Mouse (Mus musculus): ENCODE results near the gene Slc10a6. TPM values are rescaled to one million over a fixed set of nuclear protein-coding genes. Genes with fewer than 3 reads are reported as not detected.

Gene Slc10a6
- polyA plus RNA-seq, 1 experiment, result not detected

GRCm38 (mm10) chr5:103624831-103625230 lies 4.4 kb downstream of the Slc10a6 start:
- no peak overlapping the region for H3K4me3 ChIP-seq (ENCODE audit: insufficient read depth, low read length)
- TF ChIP-seq POLR2A (IDR thresholded peaks at IDR 0.05; ENCODE audit: extremely low read depth, insufficient read depth, low read length), result no peak
- TF ChIP-seq CTCF (IDR thresholded peaks at IDR 0.05; ENCODE audit: extremely low read depth, insufficient read depth, low read length), result no peak
- H3K27ac ChIP-seq (ENCODE audit: insufficient read depth, low read length), result no peak overlapping the region
- H3K4me1 ChIP-seq (ENCODE audit: control insufficient read depth, insufficient read depth, low read length), result no peaks in the 10 kb centered on the region

GRCm38 (mm10) chr5:103622321-103622720 lies 6.9 kb downstream of the Slc10a6 start:
- Histone ChIP-seq H3K4me1 (ENCODE audit: control insufficient read depth, insufficient read depth, low read length) (no peaks in the 10 kb centered on the region), H3K4me3 (ENCODE audit: insufficient read depth, low read length) (no peak overlapping the region), H3K27ac (ENCODE audit: insufficient read depth, low read length) (no peak overlapping the region)
- no peak for TF ChIP-seq POLR2A (IDR thresholded peaks at IDR 0.05; ENCODE audit: extremely low read depth, insufficient read depth, low read length)
- no peak for TF ChIP-seq CTCF (IDR thresholded peaks at IDR 0.05; ENCODE audit: extremely low read depth, insufficient read depth, low read length)

DNA sequence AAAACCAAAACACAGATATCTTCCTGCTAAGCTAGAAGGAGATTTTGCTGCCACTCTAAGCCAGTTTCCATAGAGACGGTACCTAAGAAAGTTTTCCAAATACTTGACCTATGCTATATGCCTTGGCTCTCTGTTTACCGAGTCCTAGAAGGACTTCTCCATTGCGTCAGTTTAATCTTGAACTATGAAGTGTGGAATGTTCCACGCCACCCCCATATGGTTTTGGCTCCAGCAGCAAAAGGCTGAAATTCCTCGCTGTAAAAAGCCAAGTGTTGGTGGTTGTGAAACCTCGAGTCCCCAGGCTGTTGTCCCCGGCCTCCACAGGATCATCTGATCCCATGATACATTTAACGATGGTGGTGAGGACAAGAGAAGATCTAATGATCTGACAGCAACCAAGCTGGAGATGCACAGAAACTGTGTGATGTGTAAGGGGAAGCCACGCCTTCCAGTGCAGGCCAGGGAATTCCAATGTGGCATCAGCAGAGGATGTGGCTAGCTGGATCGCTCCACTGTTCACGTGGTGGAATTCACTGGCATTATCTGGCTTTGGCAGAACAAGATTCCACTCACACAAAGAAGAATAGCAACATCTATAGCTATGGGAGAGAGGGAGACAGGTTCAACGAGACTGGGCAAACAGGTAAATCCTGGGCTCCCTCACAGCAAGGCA lies 8.8 kb downstream of the Slc10a6 start:
- no peak overlapping the region for H3K27ac ChIP-seq (ENCODE audit: insufficient read depth, low read length)
- H3K4me3 ChIP-seq (ENCODE audit: insufficient read depth, low read length), result no peak overlapping the region
- no peaks in the 10 kb centered on the region for H3K4me1 ChIP-seq (ENCODE audit: control insufficient read depth, insufficient read depth, low read length)
- TF ChIP-seq POLR2A (IDR thresholded peaks at IDR 0.05; ENCODE audit: extremely low read depth, insufficient read depth, low read length) (no peak), CTCF (IDR thresholded peaks at IDR 0.05; ENCODE audit: extremely low read depth, insufficient read depth, low read length) (no peak)

DNA sequence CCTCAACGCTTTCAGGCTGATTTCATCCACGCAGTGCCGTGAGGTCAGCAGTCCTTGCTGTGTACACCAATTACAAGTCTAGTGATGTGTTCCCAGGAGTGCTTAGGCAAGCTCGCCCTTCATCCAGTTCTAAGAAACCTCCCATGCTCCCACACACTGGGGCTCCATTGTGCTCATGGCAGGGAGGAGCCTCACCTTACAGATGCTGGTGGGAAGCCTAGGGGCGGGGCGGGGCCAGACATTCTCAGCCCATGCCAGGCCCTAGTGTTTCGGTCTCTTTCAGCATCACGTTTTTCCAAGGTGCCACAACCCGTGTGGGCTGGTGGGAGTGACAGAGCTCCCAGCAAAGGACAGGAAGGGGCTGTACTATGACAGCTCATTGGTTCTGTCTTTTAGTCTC lies 12.0 kb downstream of the Slc10a6 start:
- H3K4me3 ChIP-seq (ENCODE audit: insufficient read depth, low read length), result no peak overlapping the region
- TF ChIP-seq POLR2A (IDR thresholded peaks at IDR 0.05; ENCODE audit: extremely low read depth, insufficient read depth, low read length) (no peak), CTCF (IDR thresholded peaks at IDR 0.05; ENCODE audit: extremely low read depth, insufficient read depth, low read length) (no peak)
- no peak overlapping the region for H3K27ac ChIP-seq (ENCODE audit: insufficient read depth, low read length)
- no peaks in the 10 kb centered on the region for H3K4me1 ChIP-seq (ENCODE audit: control insufficient read depth, insufficient read depth, low read length)

DNA sequence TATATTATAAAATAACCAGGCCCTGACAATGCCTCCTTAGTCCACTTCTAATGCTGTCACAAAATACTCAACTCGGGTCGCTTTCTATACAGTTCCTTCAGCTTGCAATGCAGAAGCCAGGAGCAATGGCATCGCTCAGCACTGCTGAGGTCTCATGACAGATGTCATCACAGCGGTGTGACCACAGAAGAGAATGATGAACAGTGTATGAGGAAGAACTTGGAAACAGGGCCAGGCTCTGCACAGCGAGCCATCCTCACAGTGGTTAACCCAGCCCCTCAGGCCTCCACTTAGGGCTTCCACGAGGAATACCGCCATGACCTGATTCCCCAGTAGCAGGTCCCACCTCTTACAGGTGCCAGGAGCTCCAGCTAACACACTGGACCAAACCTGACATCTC lies 14.8 kb downstream of the Slc10a6 start:
- TF ChIP-seq CTCF (IDR thresholded peaks at IDR 0.05; ENCODE audit: extremely low read depth, insufficient read depth, low read length), result no peak
- no peak for TF ChIP-seq POLR2A (IDR thresholded peaks at IDR 0.05; ENCODE audit: extremely low read depth, insufficient read depth, low read length)
- no peaks in the 10 kb centered on the region for H3K4me1 ChIP-seq (ENCODE audit: control insufficient read depth, insufficient read depth, low read length)
- no peak overlapping the region for H3K27ac ChIP-seq (ENCODE audit: insufficient read depth, low read length)
- no peak overlapping the region for H3K4me3 ChIP-seq (ENCODE audit: insufficient read depth, low read length)

DNA sequence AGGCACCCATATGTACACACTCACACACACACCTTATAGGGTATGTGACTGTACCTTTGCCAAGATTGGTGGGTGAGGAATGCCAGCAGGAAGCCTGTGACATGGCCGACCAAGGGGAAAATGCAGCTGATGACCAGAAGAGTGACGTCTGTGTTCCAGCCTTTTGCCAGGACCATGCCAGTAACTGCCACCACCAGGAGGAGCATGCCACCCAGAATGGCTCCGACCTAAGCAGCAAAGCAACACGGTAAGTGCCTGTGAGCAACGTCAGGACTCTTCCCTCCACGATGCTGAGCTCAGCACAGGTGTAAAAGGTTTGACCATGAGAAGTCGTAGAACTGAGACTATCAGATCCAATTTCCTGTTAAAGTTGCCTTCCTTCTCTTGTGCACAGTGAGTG lies 16.9 kb downstream of the Slc10a6 start:
- TF ChIP-seq POLR2A (IDR thresholded peaks at IDR 0.05; ENCODE audit: extremely low read depth, insufficient read depth, low read length) (no peak), CTCF (IDR thresholded peaks at IDR 0.05; ENCODE audit: extremely low read depth, insufficient read depth, low read length) (no peak)
- Histone ChIP-seq H3K4me3 (ENCODE audit: insufficient read depth, low read length) (no peak overlapping the region), H3K4me1 (ENCODE audit: control insufficient read depth, insufficient read depth, low read length) (no peaks in the 10 kb centered on the region), H3K27ac (ENCODE audit: insufficient read depth, low read length) (no peak overlapping the region)

DNA sequence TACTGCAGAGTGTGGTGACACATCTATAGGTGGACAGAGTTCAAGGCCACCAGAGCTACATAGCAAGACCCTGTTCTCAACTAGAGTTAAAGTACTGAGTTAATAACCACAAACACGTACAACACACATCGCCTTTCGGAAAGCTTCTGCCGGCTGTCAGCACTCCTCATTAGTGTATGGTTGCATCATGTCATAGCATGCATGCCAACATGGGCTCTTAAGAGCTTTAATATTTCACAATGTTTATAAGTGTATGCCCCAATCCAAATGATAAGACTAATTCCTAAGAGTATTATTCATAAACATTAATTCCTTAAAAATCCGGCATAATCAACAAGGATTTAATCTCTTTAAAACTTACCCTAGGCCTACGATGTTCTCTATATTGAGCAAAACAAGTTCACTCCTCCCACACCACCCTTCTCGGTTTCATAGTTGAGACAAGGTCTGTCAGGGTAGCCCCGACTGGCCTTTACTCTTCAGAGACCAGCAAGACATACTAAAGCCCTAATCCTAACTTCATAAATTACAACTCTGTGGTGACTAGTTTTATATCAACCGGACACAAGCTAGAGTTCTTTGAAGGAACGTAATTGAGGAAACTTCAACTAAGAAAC lies 18.2 kb downstream of the Slc10a6 start:
- TF ChIP-seq POLR2A (IDR thresholded peaks at IDR 0.05; ENCODE audit: extremely low read depth, insufficient read depth, low read length), result no peak
- no peak for TF ChIP-seq CTCF (IDR thresholded peaks at IDR 0.05; ENCODE audit: extremely low read depth, insufficient read depth, low read length)
- Histone ChIP-seq H3K4me3 (ENCODE audit: insufficient read depth, low read length) (no peak overlapping the region), H3K27ac (ENCODE audit: insufficient read depth, low read length) (no peak overlapping the region)

GRCm38 (mm10) chr5:103610148-103610547 lies 19.1 kb downstream of the Slc10a6 start:
- TF ChIP-seq CTCF (IDR thresholded peaks at IDR 0.05; ENCODE audit: extremely low read depth, insufficient read depth, low read length) (no peak), POLR2A (IDR thresholded peaks at IDR 0.05; ENCODE audit: extremely low read depth, insufficient read depth, low read length) (no peak)
- Histone ChIP-seq H3K4me1 (ENCODE audit: control insufficient read depth, insufficient read depth, low read length) (no peaks in the 10 kb centered on the region), H3K4me3 (ENCODE audit: insufficient read depth, low read length) (no peak overlapping the region), H3K27ac (ENCODE audit: insufficient read depth, low read length) (no peak overlapping the region)

More for the DNA sequence above, 18.2 kb downstream of the Slc10a6 start:
- no peaks in the 10 kb centered on the region for H3K4me1 ChIP-seq (ENCODE audit: control insufficient read depth, insufficient read depth, low read length)

DNA sequence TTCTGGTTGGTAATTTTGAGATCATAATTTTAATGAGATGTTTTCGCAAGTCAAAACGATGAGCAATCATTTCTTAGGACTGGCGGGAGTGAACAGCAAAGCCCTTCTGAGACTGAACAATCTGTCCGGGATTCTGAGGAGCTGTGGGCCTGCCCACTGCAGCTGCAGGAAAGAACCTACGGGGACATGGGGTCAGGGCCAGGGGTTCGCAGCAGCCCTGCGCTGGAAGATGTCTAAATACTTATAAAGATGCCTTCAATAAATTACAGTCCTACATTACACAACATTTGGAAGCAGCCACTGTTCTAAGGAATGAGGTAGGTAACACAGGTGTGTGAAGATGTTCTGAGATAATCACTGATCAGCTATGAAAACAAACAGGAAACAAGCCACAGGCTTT lies 23.5 kb downstream of the Slc10a6 start:
- TF ChIP-seq POLR2A (IDR thresholded peaks at IDR 0.05; ENCODE audit: extremely low read depth, insufficient read depth, low read length) (no peak), CTCF (IDR thresholded peaks at IDR 0.05; ENCODE audit: extremely low read depth, insufficient read depth, low read length) (no peak)
- Histone ChIP-seq H3K4me1 (ENCODE audit: control insufficient read depth, insufficient read depth, low read length) (no peaks in the 10 kb centered on the region), H3K27ac (ENCODE audit: insufficient read depth, low read length) (no peak overlapping the region), H3K4me3 (ENCODE audit: insufficient read depth, low read length) (no peak overlapping the region)
